Mouse (Mus musculus): ENCODE results near the gene Mettl11b.

The Mettl11b gene

GRCm38 (mm10) chr1:163656432-163656831 lies 68.6 kb downstream of the Mettl11b start:
- no peak for DNase-seq (ENCODE audit: low read depth, low spot score)
